Mouse (Mus musculus): ENCODE results near the gene Srr. TPM values are rescaled to one million over a fixed set of nuclear protein-coding genes. Genes with fewer than 3 reads are reported as not detected.

Gene Srr
- polyA plus RNA-seq, 1 experiment from 2014 or later, result 16.8 TPM

DNA sequence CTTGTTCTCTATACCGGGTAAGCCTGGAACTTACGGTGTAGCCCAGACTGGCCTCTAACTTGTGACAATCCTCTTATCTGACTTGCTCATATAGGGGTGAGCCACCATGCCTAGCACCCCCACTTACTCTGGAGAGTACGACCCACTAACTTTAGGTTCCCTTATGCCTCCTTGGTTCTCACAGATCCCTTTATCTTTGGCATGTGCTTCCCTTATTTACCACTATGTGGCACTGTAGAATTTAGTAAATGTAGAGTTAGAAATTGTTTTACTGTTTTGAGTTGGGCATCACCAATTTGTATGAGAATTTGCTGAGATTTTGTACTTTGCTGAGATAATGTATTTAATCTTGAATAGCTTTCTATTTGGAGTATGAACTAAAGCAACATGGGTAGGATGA lies 20.6 kb upstream of the Srr start:
- WGBS, result 69% methylated on average over 3 of the region's 3 CpGs

DNA sequence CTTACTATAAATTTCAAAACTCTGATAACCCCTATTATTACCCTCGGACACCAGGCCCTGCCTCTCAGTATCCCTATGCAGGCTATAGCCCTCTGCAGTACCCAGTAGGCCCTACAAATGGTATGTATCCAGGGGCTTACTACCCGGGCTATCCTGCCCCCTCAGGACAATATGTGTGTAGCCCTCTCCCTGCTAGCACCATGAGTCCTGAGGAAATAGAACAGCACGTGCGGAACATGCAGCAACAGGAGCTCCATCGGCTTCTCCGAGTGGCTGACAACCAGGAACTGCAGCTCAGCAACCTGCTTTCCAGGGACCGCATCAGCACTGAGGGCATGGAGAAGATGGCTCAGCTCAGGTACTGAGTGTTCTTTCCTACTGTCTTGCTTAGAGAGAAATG lies 4.6 kb upstream of the Srr start:
- Histone ChIP-seq H3K4me3 (replicated peaks) (no peak overlapping the region), H3K9ac (no peak overlapping the region), H3K27me3 (replicated peaks) (no peaks in the 10 kb centered on the region), H3K36me3 (peaks cover 27% of the 10 kb centered on the region; the same call in 1 of the 2 replicates), H3K4me1 (peaks cover 10% of the 10 kb centered on the region), H3K4me2 (no peak overlapping the region), H3K9me3 (no peaks in the 10 kb centered on the region), H3K27ac (no peak overlapping the region)
- 93% methylated on average over 7 of the region's 7 CpGs for WGBS
- no peak for ATAC-seq (ENCODE audit: insufficient read depth, low FRiP score, low read depth)

More for the DNA sequence above, 20.6 kb upstream of the Srr start:
- Histone ChIP-seq H3K36me3 (peaks cover 7% of the 10 kb centered on the region; the same call in 1 of the 2 replicates), H3K4me2 (no peak overlapping the region), H3K9me3 (no peaks in the 10 kb centered on the region), H3K27ac (no peak overlapping the region), H3K27me3 (replicated peaks) (no peaks in the 10 kb centered on the region), H3K4me3 (replicated peaks) (no peak overlapping the region), H3K4me1 (no peaks in the 10 kb centered on the region), H3K9ac (no peak overlapping the region)
- no peak for ATAC-seq (ENCODE audit: insufficient read depth, low FRiP score, low read depth)

DNA sequence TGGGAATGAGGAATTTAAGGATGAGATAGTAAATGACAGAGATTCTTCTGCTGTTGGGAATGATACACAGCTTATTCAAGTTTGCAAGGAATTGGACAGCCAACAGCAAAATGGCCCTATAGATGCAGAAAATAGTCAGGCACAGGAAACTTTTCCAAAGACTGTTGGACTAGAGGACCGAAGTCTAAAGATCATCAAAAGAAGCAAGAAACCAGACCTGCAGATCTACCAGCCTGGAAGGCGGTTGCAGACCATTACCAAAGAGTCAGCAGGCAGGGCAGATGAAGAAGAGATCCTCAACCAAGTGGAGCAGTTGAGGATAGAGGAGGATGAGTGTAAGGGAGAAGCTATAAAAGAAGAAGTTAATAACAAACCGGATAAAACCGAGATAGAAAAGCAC lies 3.4 kb upstream of the Srr start:
- no peak overlapping the region for H3K4me3 ChIP-seq (replicated peaks)
- H3K4me2 ChIP-seq, result no peak overlapping the region
- peaks cover 20% of the 10 kb centered on the region; the same call in 1 of the 2 replicates for H3K36me3 ChIP-seq
- H3K27ac ChIP-seq, result no peak overlapping the region
- no peaks in the 10 kb centered on the region for H3K9me3 ChIP-seq
- 86% methylated on average over 4 of the region's 4 CpGs for WGBS
- H3K27me3 ChIP-seq (replicated peaks), result no peaks in the 10 kb centered on the region
- no peak for ATAC-seq (ENCODE audit: insufficient read depth, low FRiP score, low read depth)
- H3K9ac ChIP-seq, result no peak overlapping the region
- H3K4me1 ChIP-seq, result peaks cover 12% of the 10 kb centered on the region

DNA sequence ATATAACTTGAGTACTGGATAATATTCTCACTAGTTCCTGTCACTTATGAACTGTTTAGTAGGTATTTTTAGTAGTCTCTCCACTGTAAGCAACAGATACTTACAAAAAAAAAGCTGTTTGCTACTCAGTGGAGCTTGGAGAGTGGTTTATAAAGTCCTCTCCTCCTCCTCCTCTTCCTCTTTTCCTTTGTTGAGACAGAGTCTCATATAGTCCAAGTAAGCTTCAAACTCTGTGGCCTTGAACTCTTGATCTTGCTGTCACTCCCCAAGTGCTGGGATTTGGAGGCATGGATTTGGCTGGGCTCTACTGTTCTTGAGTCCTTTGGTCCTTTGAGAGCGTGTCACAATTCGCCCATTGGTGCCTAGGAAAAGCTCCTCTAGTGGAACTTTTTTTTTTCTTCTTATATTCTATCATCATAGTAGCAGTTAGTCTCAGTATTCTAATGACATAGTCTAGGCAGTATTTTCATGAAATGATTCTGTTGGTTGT lies 1.5 kb upstream of the Srr start:
- Histone ChIP-seq H3K36me3 (peaks cover 13% of the 10 kb centered on the region; the same call in 1 of the 2 replicates), H3K9ac (no peak overlapping the region), H3K27me3 (replicated peaks) (no peaks in the 10 kb centered on the region), H3K27ac (peak overlapping the region; percentile 100; the same call in 1 of the 2 replicates), H3K4me1 (peaks cover 12% of the 10 kb centered on the region), H3K4me3 (replicated peaks) (no peak overlapping the region), H3K9me3 (no peaks in the 10 kb centered on the region), H3K4me2 (peak overlapping the region; percentile 64; the same call in 1 of the 2 replicates)
- 85% methylated on average over 2 of the region's 2 CpGs for WGBS
- no peak for ATAC-seq (ENCODE audit: insufficient read depth, low FRiP score, low read depth)

DNA sequence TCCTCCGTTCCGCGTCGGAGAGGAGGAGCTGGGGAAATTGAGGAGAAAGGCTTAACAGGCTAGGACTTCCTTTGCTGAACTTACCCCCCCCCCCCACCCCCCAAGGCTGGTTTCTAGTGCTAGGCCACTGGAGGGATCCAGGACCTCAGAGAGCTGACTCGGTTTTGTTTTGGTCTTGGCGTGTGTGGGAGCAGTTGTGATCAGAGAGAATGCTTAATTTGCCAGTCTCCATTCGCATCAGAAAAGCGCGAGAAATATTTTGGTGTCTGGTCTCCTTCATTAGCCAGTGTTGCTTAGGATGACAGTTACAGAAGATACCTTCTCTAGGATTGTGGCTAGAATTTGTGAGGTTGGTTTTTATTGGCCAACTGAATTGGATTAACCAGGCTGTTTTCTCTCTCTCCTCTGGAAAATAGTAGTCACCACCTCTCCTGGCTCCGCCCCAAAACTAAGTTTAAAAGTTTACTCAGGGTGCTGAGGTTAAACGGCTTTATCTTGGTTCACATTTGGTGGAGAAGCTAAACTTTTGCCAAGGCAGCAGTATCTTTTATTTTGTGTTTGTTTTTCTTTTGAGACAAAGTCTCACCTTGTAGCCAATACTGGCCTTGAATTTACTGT lies 749 bp upstream of the Srr start:
- Histone ChIP-seq H3K9me3 (no peaks in the 10 kb centered on the region), H3K4me1 (peaks cover 12% of the 10 kb centered on the region), H3K36me3 (peaks cover 11% of the 10 kb centered on the region; the same call in 1 of the 2 replicates), H3K4me2 (peak overlapping the region; percentile 64), H3K4me3 (replicated peaks) (peak overlapping the region; percentile 82), H3K27me3 (replicated peaks) (no peaks in the 10 kb centered on the region), H3K27ac (peak overlapping the region; percentile 100), H3K9ac (peak overlapping the region; percentile 90)
- ATAC-seq (ENCODE audit: insufficient read depth, low FRiP score, low read depth), result no peak
- WGBS, result 5% methylated on average over 11 of the region's 11 CpGs

DNA sequence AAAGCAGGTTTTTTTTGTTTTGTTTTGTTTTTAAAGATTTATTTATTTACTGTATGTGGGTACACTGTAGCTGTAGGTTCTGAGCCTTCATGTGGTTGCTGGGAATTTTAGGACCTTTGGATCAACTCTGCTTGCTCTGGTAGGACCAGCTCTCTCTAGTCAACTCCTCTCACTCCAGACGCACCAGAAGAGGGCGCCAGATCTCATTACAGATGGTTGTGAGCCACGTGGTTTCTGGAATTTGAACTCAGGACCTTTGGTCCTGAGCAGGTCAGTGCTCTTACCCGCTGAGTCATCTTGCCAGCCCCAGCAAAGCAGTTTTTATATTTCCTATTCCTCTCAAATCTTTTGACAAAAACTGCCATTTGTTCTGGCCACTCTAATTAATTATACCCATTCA lies 1.6 kb downstream of the Srr start:
- Histone ChIP-seq H3K36me3 (0 out of 2 replicates have a peak, but pooled peaks cover 3% of the 10 kb centered on the region), H3K9ac (no peak overlapping the region), H3K4me1 (peaks cover 12% of the 10 kb centered on the region), H3K4me2 (no peak overlapping the region), H3K27me3 (replicated peaks) (no peaks in the 10 kb centered on the region), H3K4me3 (replicated peaks) (no peak overlapping the region), H3K9me3 (no peaks in the 10 kb centered on the region), H3K27ac (no peak overlapping the region)
- 48% methylated on average over 4 of the region's 4 CpGs for WGBS
- ATAC-seq (ENCODE audit: insufficient read depth, low FRiP score, low read depth), result no peak

DNA sequence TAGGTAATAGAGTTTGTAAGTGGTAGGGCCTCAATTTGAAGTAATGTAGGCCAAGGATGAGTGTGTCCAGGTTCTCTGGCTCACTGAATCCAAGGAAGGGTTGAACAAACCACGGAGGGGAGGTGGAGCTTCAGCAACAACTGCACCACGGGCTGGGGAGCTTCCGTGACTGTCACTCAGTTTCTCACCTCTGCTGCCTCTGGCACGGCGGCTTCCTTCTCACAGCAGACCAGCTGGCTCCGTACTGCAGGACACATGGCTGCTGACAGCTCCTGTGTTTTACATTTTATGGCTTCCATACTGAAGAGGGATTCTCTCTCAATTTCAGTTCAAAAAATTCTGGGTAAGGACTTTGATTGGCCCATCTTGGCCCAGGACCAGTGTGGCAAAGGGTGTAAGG lies 6.5 kb downstream of the Srr start:
- Histone ChIP-seq H3K4me2 (no peak overlapping the region), H3K36me3 (peaks cover 10% of the 10 kb centered on the region; the same call in 1 of the 2 replicates), H3K9ac (no peak overlapping the region), H3K4me1 (no peaks in the 10 kb centered on the region), H3K4me3 (replicated peaks) (no peak overlapping the region), H3K27ac (no peak overlapping the region), H3K9me3 (no peaks in the 10 kb centered on the region), H3K27me3 (replicated peaks) (no peaks in the 10 kb centered on the region)
- no peak for ATAC-seq (ENCODE audit: insufficient read depth, low FRiP score, low read depth)
- WGBS, result 63% methylated on average over 6 of the region's 6 CpGs

DNA sequence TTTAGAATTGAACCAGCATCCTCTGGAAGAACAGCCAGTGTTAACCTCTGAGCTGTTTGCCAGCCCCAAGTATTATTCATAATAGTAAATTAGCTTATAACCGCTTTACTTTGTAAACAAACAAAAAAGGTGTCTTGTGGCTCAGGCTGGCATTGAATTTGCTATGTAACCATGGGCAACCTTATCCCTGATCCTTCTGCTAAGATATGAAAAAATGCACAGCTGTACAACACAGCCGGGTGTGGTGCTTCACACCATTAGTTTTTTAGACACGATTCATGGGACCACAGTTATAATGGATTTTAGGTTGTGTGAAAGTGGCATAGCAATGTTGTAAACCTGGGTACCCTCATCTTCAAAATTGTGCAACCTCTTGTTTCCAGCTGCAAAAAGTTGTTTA lies 13.3 kb downstream of the Srr start:
- no peaks in the 10 kb centered on the region for H3K9me3 ChIP-seq
- no peak overlapping the region for H3K9ac ChIP-seq
- no peak overlapping the region for H3K27ac ChIP-seq
- no peak overlapping the region for H3K4me3 ChIP-seq (replicated peaks)
- no peaks in the 10 kb centered on the region for H3K27me3 ChIP-seq (replicated peaks)
- no peak overlapping the region for H3K4me2 ChIP-seq
- no peak for ATAC-seq (ENCODE audit: insufficient read depth, low FRiP score, low read depth)
- WGBS, result 70% methylated on average over 3 of the region's 3 CpGs
- no peaks in the 10 kb centered on the region for H3K4me1 ChIP-seq
- peaks cover 27% of the 10 kb centered on the region for H3K36me3 ChIP-seq

DNA sequence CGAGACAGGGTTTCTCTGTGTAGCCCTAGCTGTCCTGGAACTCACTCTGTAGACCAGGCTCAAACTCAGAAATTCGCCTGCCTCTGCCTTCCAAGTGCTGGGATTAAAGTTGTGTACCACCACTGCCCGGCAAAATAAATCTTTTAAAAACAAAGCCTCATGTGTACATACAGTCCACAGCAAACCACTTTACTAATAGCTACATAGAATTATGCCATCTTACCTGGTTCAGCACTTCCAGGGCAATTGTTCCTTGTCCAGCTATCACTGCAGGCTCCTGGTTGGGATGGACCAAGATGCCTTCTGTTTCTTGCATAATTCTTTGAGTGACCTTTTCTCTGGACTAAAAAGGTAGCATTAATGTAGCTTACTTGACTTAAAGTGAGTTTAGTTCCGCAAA lies 15.8 kb downstream of the Srr start:
- Histone ChIP-seq H3K9me3 (no peaks in the 10 kb centered on the region), H3K4me3 (replicated peaks) (no peak overlapping the region), H3K27ac (no peak overlapping the region), H3K9ac (no peak overlapping the region), H3K4me2 (no peak overlapping the region), H3K36me3 (peaks cover 50% of the 10 kb centered on the region), H3K27me3 (replicated peaks) (no peaks in the 10 kb centered on the region), H3K4me1 (no peaks in the 10 kb centered on the region)
- 89% methylated on average over 4 of the region's 4 CpGs for WGBS
- no peak for ATAC-seq (ENCODE audit: insufficient read depth, low FRiP score, low read depth)

DNA sequence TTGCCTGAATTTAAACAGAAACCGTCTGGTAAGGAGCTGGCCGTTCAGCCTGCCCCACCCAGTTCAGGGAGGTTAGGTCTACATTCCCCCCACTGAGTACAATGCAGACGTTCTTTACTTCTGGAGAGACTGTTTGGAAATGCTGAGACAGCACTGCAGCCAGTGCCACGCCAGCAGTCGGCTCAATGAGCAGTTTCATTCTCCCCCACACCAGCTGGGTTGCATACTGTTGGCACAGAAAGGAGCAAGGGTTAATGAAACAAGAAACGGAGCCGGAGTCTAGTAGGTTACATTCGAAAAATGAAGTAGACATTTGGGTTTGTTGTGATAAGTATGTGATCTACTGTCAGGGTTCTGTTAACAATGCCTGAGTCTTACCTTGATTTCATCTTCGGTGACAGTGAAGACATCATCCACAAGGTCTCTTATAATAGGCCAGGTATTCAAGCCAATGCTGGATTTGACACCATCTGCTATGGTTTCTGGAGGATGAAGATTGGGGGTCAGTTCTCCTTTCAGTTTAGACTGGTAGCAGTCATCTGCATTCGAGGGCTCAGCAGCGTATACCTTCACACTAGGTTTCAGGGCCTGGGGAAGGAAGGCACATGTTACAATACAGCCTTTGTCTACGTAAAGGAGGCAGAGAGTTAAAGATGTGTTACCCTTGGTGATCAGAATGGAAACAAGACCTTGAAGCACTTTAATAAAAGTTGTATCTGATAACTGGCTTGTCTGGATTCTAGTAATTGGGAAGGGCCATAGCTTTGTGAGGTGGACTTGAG lies 16.9 kb downstream of the Srr start:
- no peaks in the 10 kb centered on the region for H3K27me3 ChIP-seq (replicated peaks)
- no peak overlapping the region for H3K4me2 ChIP-seq
- ATAC-seq (ENCODE audit: insufficient read depth, low FRiP score, low read depth), result no peak
- peaks cover 61% of the 10 kb centered on the region for H3K36me3 ChIP-seq
- H3K9me3 ChIP-seq, result no peaks in the 10 kb centered on the region
- no peaks in the 10 kb centered on the region for H3K4me1 ChIP-seq
- no peak overlapping the region for H3K4me3 ChIP-seq (replicated peaks)
- H3K27ac ChIP-seq, result no peak overlapping the region
- 68% methylated on average over 12 of the region's 12 CpGs for WGBS
- H3K9ac ChIP-seq, result no peak overlapping the region

DNA sequence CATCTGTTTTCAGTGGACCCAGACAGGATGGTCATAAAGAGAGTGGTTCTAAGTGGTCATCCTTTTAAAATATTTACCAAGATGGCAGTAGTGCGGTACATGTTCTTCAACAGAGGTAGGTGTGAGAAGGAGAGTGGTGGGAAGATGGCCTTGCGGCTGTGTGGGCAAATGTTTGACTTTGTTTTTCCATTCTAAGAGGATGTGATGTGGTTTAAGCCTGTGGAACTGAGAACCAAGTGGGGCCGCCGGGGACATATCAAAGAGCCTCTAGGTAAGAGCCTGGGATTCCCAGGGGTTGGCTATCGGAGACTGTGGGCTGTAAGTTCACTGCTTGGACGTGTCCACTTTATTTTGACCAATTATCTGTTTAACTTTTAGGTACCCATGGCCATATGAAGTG lies 17.9 kb downstream of the Srr start:
- Histone ChIP-seq H3K27me3 (replicated peaks) (no peaks in the 10 kb centered on the region), H3K9ac (no peak overlapping the region), H3K27ac (no peak overlapping the region), H3K36me3 (peaks cover 64% of the 10 kb centered on the region), H3K9me3 (no peaks in the 10 kb centered on the region), H3K4me2 (no peak overlapping the region), H3K4me3 (replicated peaks) (no peak overlapping the region), H3K4me1 (no peaks in the 10 kb centered on the region)
- no peak for ATAC-seq (ENCODE audit: insufficient read depth, low FRiP score, low read depth)
- WGBS, result 91% methylated on average over 6 of the region's 6 CpGs

DNA sequence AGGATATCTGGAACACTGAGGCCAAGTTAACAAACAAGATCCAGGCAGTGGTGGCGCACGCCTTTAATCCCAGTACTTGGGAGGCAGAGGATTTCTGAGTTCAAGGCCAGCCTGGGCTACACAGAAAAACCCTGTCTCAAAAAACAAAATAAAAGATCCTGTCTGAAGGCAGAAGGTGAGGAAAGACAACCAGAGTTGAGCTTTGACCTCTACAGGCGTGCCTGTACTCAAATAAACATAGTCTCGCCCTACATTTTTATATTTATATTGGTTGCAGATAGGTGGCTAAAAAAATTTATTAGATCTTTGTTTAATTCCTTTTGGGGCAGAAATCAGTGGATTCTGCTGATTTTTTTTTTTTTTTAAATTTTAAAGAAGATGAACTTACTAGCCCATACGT lies 23.3 kb downstream of the Srr start:
- Histone ChIP-seq H3K27ac (no peak overlapping the region), H3K9me3 (no peaks in the 10 kb centered on the region), H3K4me1 (peaks cover 9% of the 10 kb centered on the region; the same call in 1 of the 2 replicates), H3K36me3 (peaks cover 52% of the 10 kb centered on the region), H3K9ac (no peak overlapping the region), H3K4me3 (replicated peaks) (no peak overlapping the region), H3K4me2 (no peak overlapping the region), H3K27me3 (replicated peaks) (no peaks in the 10 kb centered on the region)
- 81% methylated on average over 5 of the region's 5 CpGs for WGBS
- no peak for ATAC-seq (ENCODE audit: insufficient read depth, low FRiP score, low read depth)

Measured in stomach, embryonic 15.5 days (tissue).